Mouse (Mus musculus) left cerebral cortex, adult 9 months (tissue): ENCODE measurements at regions not wholly inside any gene's neighbourhood (a gene's known extent, or its start where the extent isn't known, plus 50 kb on each side); places are given as distances from the start of the nearest gene placed in this dataset.
A peak's percentile ranks its signal among the peaks of the same experiment; 100 is the strongest.

Source experiments
- DNase-seq, 2 experiments: peaks; one replicate each; pipeline ENCODE4 v3.0.0; 2022; ENCODE audit warnings: low spot score in 2 of 2

DNA sequence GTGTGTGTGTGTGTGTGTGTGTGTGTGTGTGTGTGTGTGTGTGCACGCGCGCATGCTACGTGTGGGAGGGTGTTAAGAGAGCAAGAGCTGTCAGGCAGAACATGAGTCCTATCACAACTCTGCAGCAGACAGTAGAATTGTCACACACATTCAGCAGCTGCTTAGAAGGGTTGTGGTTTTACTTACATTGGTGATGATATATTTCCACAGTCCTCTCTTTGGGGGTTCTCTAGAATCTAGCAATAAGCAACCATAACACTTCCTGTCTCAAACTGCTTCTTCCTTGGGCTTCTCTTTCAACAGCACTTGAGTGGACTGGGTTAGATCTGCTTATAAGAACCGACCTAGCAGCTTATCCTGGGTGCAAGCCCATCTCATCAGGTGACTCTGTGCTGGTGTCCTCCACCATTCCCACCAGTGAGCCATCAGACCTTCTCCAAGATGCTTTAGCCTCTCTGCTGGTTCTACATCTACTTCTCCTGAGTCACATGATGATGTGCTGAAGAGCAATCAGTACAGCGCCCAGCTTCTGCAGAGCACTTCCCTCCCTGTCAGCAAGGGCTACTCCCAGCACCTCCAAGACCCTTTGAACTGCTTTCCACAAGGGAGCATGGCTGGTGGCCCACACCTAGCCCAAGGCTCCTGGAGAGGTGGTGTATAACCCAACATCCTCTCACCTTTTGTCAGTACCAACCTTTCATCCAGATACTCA is 222.6 kb downstream of the Wdr11 start:
- no peak for DNase-seq

DNA sequence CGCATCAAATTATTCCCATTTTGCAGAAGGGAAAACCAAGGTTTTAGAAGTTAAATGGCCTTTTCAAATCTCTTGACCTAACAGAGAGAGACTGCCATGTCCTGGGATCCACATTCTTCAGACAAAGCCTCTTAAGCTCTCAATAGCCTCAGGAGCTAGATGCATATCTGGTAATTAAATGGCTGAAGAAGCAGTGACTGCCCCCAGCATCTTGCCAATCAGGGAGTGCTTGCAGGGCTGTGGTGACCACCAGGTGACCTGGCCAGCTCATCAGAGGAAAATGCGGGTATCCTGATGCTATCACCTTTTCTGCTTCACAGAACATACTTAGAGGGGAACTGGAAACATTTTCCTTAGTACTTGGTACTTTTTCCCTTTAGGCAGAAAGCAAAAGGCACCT is 227.2 kb downstream of the Wdr11 start:
- DNase-seq = no peak

DNA sequence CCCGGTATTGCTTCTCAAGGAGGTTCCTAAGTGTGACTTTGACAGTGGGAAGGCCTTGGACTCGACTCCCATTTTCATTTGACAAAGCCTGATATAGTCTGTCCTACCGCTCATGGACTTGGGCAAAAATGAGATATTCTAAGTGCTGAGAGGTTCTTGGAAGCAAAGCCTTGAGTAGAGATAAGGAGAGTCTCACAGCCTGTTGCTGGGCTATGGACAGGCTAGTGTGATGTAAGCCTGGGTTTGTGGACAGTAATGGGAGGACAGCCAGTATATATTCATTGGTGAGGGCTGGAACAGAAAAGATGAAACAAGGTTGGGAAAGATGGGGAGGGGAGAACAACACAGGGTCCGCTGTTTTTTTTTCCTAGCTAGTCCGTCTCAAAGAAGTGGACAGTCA is 228.0 kb downstream of the Wdr11 start:
- no peak for DNase-seq

GRCm38 (mm10) chr7:129828970-129829369 is 237.3 kb downstream of the Wdr11 start:
- no peak for DNase-seq

- no peak for DNase-seq
Measured at GRCm38 (mm10) chr7:129832830-129833229, 241.2 kb downstream of the Wdr11 start.

DNA sequence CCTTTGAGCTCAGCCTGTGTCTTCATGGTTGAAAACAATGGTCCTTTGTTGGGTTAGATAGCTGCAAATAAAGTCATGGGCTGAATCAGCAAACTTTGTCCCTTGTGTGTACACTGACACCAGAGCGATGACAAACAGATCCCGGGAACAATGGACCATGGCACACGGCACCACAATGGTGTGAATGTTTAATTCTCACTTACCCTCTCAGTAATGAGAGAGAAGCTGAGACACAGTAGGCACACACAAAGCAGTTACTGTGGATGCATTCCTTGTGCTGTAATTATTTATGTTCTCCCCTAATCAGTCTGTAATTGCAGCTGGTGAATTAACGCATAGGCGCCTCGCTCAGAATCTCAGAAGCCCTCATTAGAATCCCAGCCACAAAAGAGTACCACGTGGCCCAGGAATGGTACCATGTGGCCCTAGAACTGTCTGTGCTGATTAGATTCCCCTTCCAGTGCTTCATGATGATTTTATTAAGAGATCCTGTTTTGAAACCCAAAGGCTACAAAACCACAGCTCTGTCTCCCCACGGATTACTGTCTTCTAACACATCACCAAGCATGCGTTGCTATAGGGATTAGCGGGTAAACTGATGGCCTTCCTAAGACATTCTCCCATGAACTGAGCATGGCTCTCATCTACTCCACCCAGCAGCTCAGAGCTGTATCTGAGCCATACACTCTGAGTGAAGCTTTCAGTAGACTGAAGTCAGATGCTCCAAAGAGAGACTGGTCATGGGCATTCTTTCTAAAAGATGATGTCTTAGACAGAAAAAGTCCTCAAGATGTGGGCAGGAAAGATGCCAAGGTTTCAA is 250.8 kb downstream of the Wdr11 start:
- peak; percentile 24 to 60 for DNase-seq

DNA sequence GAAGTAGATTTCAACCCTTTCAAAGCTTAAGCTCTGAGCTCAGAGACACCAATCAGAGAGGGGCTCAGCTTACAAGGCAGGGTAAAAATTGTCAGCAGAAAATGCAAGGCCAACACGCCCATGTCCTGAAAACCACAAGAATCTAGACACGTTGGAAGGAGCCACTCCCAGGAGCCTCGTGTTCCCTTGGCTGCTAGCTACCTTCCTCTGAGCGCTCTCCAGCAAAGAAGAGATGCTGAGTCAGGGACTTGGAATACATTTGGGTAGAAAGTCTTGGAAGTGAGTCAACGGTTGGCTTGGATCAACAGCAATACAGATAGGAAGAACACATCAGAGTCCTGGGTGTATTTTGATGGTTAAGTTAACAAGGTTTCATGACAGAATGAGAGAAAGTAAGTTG is 255.5 kb downstream of the Wdr11 start:
- DNase-seq = peak in 1 of 2 experiments; percentile 5

DNA sequence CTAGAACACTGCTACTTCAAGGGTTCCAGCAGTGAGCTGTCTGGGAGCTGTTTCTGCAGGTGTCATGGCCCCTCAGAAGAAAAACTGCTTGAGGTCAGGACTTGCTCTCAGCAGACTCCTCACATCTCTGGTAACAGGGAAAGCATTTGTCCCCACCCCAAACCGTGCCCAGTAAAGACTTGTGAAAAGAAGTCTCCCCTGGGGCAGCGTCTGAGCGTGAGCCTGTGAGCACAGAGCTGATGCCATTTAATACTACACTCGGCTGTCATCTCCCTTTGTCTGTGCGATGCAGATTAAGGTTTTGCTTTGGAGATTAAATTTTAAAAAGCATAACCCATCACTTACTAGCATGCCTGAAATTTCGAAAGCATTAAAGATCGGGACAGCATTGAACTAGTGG is 261.9 kb downstream of the Wdr11 start:
- DNase-seq = no peak

DNA sequence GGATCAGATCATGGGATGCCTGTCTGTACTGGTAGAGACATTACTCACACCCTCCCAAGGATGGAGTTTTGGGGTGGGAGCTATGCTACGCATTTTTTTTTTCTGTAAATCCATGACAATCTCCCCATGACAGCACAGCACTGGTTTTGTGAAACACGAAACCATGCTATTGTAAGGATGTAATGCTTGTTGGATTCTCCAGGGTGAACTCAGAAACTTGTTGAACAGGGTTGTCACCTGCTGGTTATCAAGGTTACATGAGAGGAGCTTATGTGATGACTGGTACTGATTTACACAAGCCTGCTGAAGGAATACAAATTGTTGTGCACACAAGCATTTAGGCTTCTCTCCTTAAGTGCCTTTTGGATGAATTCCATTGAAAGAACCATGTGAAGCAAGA is 263.3 kb downstream of the Wdr11 start:
- no peak for DNase-seq

DNA sequence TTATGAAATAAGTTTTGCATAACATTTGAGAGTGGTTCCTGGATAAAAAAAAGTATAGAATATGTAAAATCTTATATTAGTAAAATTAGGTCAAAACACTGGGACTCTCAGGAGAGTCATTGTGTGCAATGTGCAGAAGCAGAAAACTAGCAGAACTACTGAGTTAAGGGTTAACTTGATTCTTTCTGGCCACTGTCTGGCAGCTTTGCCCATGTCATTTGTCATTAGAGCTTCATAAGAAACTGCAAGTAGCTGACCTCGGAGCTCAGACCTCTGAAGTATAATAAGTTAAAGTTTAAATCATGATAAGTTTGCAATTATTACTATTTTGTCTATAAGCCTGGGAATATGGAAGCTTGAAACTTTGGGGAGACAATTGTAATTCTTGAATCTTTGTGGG is 271.3 kb downstream of the Wdr11 start:
- no peak for DNase-seq

- DNase-seq = no peak
Measured at GRCm38 (mm10) chr7:129865536-129865935, 273.9 kb downstream of the Wdr11 start.

GRCm38 (mm10) chr7:129872208-129872790 is 280.6 kb downstream of the Wdr11 start:
- no peak for DNase-seq

GRCm38 (mm10) chr7:129876202-129876851 is 284.7 kb downstream of the Wdr11 start:
- DNase-seq = no peak

DNA sequence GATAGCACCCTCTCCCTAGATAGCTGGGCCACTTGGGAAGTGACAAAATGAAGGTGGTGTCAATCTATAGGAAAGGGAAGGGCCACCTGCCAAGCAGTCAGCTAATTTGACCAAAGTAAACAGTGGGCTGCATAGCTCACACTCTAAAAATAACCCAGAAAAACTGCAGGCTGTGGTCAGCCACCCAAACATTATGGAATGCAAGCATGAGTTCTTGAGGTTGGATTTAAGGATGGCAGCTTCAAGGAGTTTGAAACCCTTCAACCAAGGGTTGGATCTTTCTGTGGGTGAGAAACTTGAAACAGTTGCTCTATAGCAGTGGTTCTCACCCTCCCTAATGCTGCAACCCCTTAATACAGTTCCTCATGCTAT is 285.2 kb downstream of the Wdr11 start:
- no peak for DNase-seq

GRCm38 (mm10) chr7:129896291-129896690 is 304.6 kb downstream of the Wdr11 start:
- peak in 1 of 2 experiments; percentile 7 for DNase-seq

GRCm38 (mm10) chr7:129897511-129897910 is 305.8 kb downstream of the Wdr11 start:
- no peak for DNase-seq

DNA sequence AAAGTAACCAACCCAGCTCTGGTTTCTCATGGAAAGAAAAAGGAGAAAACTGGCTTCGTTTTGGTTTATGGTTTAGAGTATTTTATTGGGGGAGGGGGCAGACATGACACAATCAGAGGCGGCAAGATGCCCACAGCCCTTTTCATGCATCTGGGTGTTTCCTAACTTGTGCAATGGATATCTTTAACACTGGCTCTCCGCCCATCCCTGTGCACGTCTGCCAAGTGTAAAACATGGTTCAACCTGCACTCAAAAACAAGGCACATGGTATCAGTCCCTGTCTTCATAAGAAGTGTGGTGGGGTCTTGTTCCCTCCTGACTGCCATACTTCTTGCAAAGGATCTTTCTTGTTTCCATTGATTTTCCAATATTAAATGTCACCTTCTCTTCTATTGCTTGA is 310.6 kb downstream of the Wdr11 start:
- DNase-seq = no peak

DNA sequence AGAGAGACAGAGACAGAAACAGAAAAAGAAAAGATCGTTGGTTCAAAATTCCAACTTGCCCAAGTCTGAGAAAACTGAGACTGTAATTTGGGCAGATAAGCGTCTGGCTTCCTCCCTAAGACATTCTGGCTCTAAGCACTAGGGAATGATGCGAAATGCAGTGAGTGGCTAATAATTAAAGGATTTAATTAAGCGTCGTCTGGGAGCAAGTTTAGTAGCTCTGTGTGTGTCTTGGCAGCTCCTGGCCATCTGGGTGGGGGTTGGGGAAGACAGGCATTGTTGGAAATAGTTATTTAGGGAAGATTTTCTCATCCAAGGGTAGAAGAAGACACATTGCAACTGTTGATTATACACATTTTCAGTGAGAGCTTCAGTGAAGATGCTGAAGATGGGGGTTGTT is 311.5 kb downstream of the Wdr11 start:
- DNase-seq = peak in 1 of 2 experiments; percentile 43

DNA sequence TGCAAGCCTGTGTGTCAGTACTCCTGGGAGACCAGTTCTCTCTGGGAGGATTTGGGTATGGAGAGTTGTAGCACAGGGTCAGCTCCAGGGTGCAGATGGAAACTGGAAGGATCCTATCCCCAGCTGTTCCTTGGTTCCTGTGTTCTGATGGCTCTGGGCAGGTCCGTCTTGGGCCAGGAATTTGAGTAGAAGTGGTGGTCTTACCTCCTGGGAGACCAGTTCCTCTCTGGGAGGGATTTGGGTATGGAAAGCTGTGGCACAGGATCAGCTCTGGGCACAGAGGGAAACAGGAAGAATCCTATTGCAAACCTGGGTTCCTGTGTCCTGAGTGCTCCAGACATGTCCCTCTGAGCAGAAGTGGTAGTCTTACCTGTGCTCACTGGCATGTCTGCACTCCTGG is 314.5 kb downstream of the Wdr11 start:
- no peak for DNase-seq

GRCm38 (mm10) chr7:129908826-129909225 is 317.2 kb downstream of the Wdr11 start:
- DNase-seq = no peak

- DNase-seq = no peak
Measured at GRCm38 (mm10) chr7:129909730-129910129, 318.1 kb downstream of the Wdr11 start.

GRCm38 (mm10) chr7:129910826-129911225 is 319.2 kb downstream of the Wdr11 start:
- DNase-seq = no peak
